Mouse (Mus musculus) midbrain, embryonic 14.5 days (tissue): ENCODE results near the gene Slc2a10. TPM values are rescaled to one million over a fixed set of nuclear protein-coding genes. Genes with fewer than 3 reads are reported as not detected.
"Not testable (repeated sequence)": the region's sequence is repeated elsewhere in the genome, so short reads cannot be mapped to it uniquely, and the experiment has no call there.

ENCODE experiments used
- ATAC-seq: fragments of 200-750 bp; cut with Nextera tagmentation; 2 replicates; pipeline ENCODE4 v1.8.0; 2017; ENCODE audit warnings: moderate number of reproducible peaks, moderate library complexity; ENCODE audit not compliant: low FRiP score, low TSS enrichment
- DNase-seq: peaks from one replicate; pipeline ENCODE4 v3.0.0-alpha.2; 2015
- H3K27ac ChIP-seq: fragments of 300-500 bp; sonication (generic); replicated peaks from 2 replicates; pipeline ENCODE4 v1.5.1; 2014; ENCODE audit warnings: mild to moderate bottlenecking, low read depth, low read length, moderate library complexity
- H3K27me3 ChIP-seq: fragments of 300-500 bp; sonication (generic); 2 replicates; pipeline ENCODE4 v1.6.1; 2014; ENCODE audit warnings: low read length, control low read depth, mixed read lengths; ENCODE audit not compliant: control insufficient read depth, insufficient read depth
- H3K36me3 ChIP-seq: fragments of 300-500 bp; sonication (generic); 2 replicates; pipeline ENCODE4 v1.6.1; 2014; ENCODE audit warnings: low read length, control low read depth; ENCODE audit not compliant: control insufficient read depth, insufficient read depth
- H3K4me1 ChIP-seq: fragments of 300-500 bp; sonication (generic); 2 replicates; pipeline ENCODE4 v1.6.1; 2014; ENCODE audit warnings: mild to moderate bottlenecking, antibody characterized with exemption, low read length, control low read depth; ENCODE audit not compliant: control insufficient read depth, insufficient read depth
- H3K4me2 ChIP-seq: fragments of 300-500 bp; sonication (generic); 2 replicates; pipeline ENCODE4 v1.6.1; 2014; ENCODE audit warnings: mild to moderate bottlenecking, low read length, moderate library complexity
- H3K4me3 ChIP-seq: fragments of 300-500 bp; sonication (generic); replicated peaks from 2 replicates; pipeline ENCODE4 v1.5.1; 2014; ENCODE audit warnings: low read depth, low read length
- H3K9ac ChIP-seq: fragments of 300-500 bp; sonication (generic); replicated peaks from 2 replicates; pipeline ENCODE4 v1.6.1; 2014; ENCODE audit warnings: mild to moderate bottlenecking, low read length, moderate library complexity
- H3K9me3 ChIP-seq: fragments of 300-500 bp; sonication (generic); 2 replicates; pipeline ENCODE4 v1.6.1; 2016; ENCODE audit warnings: low read length, control low read depth, mixed read lengths; ENCODE audit not compliant: control insufficient read depth
- WGBS: fragments of 180-500 bp; shearing (Covaris S2); extraction: QIAGEN DNeasy Blood & Tissue Kit; methylation state at CpG from one replicate; pipeline ENCODE4 v1.1.7; 2014; 5-methylcytosine and 5-hydroxymethylcytosine counted together
- polyA plus RNA-seq: library from polyadenylated mRNA; unstranded; fragments of >200 nt; fragmentation: Nextera tagmentation; extraction: Ambion mirVana; gene quantifications from 2 replicates; pipeline ENCODE4 v1.2.1, GENCODE M21; 2014

The Slc2a10 gene
- polyA plus RNA-seq, 1 experiment from 2014 or later = 1.8 TPM

GRCm38 (mm10) chr2:165543670-165544016 is 40.1 kb downstream of the Slc2a10 start:
- WGBS = 70% methylated on average over 10 of the region's 10 CpGs
- Histone ChIP-seq H3K4me3 (no peak overlapping the region), H3K9me3 (no peaks in the 10 kb centered on the region), H3K27me3 (no peaks in the 10 kb centered on the region), H3K4me1 (peaks cover 5% of the 10 kb centered on the region; the same call in 1 of the 2 replicates), H3K9ac (no peak overlapping the region), H3K27ac (peak overlapping the region; percentile 60), H3K4me2 (no peak overlapping the region), H3K36me3 (no peaks in the 10 kb centered on the region)
- ATAC-seq = no peak
- DNase-seq = no peak

DNA sequence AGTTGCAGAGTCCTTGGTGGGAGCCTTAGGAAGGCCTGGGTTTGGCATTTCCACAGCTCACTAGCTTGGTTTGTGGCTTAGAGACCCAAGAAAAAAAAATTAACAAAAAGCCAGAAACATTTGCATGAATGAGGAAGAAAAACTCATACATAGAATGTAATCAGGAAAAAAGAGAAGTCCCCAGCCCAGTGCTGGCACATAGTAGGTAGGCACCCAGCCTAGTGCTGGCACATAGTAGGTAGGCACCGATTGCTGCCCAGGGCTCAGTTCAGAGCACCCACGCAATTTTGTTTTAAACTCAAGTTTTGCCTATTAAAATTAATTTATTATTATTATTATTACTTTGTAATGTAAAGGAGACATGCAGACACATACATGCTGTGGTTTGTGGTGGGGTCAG is 42.1 kb downstream of the Slc2a10 start:
- 95% methylated on average over 2 of the region's 2 CpGs for WGBS
- H3K27me3 ChIP-seq = no peaks in the 10 kb centered on the region
- no peak overlapping the region for H3K4me2 ChIP-seq
- H3K27ac ChIP-seq = no peak overlapping the region
- no peak overlapping the region for H3K9ac ChIP-seq
- no peaks in the 10 kb centered on the region for H3K9me3 ChIP-seq
- no peaks in the 10 kb centered on the region for H3K36me3 ChIP-seq
- ATAC-seq (no peak), DNase-seq (no peak)
- peaks cover 5% of the 10 kb centered on the region; the same call in 1 of the 2 replicates for H3K4me1 ChIP-seq
- no peak overlapping the region for H3K4me3 ChIP-seq

- no peak for ATAC-seq
- 61% methylated on average over 8 of the region's 8 CpGs for WGBS
- Histone ChIP-seq H3K27me3 (no peaks in the 10 kb centered on the region), H3K4me2 (no peak overlapping the region), H3K36me3 (no peaks in the 10 kb centered on the region), H3K9ac (no peak overlapping the region), H3K4me3 (no peak overlapping the region), H3K4me1 (peaks cover 5% of the 10 kb centered on the region; the same call in 1 of the 2 replicates), H3K9me3 (no peaks in the 10 kb centered on the region), H3K27ac (no peak overlapping the region)
- DNase-seq = no peak
Observed at GRCm38 (mm10) chr2:165546341-165546740, 42.8 kb downstream of the Slc2a10 start.

DNA sequence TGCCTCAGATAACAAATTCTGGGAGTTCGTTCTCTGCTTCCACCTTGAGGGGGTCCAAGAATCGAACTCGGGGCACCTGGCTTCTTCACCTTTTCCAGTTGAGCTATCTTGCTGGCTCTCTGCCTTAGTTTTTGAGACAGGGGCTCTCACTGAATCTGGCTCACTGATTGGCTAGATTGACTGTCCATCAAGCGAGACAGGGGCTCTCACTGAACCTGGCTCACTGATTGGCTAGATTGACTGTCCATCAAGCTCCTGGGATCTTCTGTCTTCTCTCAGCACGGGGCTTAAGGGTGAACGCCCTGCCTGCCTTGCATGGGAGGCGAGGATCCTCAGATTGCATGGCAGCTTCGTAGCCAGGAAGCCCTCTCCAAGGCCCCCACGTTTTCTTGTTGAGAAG is 43.8 kb downstream of the Slc2a10 start:
- no peaks in the 10 kb centered on the region for H3K36me3 ChIP-seq
- 53% methylated on average over 9 of the region's 9 CpGs for WGBS
- peaks cover 5% of the 10 kb centered on the region; the same call in 1 of the 2 replicates for H3K4me1 ChIP-seq
- no peak overlapping the region for H3K27ac ChIP-seq
- H3K9ac ChIP-seq = no peak overlapping the region
- DNase-seq (peak; percentile 72), ATAC-seq (no peak)
- H3K4me2 ChIP-seq = no peak overlapping the region
- H3K27me3 ChIP-seq = no peaks in the 10 kb centered on the region
- no peaks in the 10 kb centered on the region for H3K9me3 ChIP-seq
- no peak overlapping the region for H3K4me3 ChIP-seq

- Histone ChIP-seq H3K27me3 (no peaks in the 10 kb centered on the region), H3K4me3 (no peak overlapping the region), H3K9me3 (no peaks in the 10 kb centered on the region), H3K4me2 (no peak overlapping the region), H3K9ac (no peak overlapping the region), H3K4me1 (no peaks in the 10 kb centered on the region; the same call in 1 of the 2 replicates), H3K27ac (no peak overlapping the region), H3K36me3 (no peaks in the 10 kb centered on the region)
- DNase-seq (peak; percentile 41), ATAC-seq (no peak)
- 36% methylated on average over 6 of the region's 6 CpGs for WGBS
Observed at GRCm38 (mm10) chr2:165548627-165549026, 45.0 kb downstream of the Slc2a10 start.

GRCm38 (mm10) chr2:165550410-165550809 is 46.8 kb downstream of the Slc2a10 start:
- not testable (repeated sequence) for H3K27me3 ChIP-seq, H3K36me3 ChIP-seq, ATAC-seq, DNase-seq, H3K9ac ChIP-seq, H3K27ac ChIP-seq, H3K4me1 ChIP-seq, H3K9me3 ChIP-seq, H3K4me2 ChIP-seq, H3K4me3 ChIP-seq
- WGBS = 79% methylated on average over 7 of the region's 7 CpGs

DNA sequence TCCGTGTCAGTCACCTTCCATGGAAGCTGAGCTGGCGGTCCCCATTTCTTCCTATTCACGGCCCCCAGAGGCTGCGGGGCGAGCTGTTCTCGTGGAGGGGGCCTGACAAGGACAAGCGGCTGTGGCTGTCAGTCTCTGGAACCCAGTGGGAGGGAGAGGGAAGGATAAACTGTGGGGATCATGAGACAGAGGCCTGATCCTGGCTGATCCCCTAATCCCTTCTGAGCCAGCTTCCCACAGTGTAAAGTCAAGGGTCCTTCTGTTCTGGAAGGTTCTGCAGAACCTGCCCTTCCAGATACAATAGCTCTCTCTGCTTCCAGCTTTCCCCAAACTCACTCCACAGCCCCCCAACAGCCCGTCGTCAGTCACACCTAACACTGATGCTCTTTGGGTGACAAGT is 50.5 kb downstream of the Slc2a10 start:
- DNase-seq (no peak), ATAC-seq (no peak)
- 33% methylated on average over 9 of the region's 9 CpGs for WGBS
- no peaks in the 10 kb centered on the region for H3K9me3 ChIP-seq
- no peak overlapping the region for H3K27ac ChIP-seq
- no peaks in the 10 kb centered on the region for H3K4me1 ChIP-seq
- H3K4me3 ChIP-seq = no peak overlapping the region
- no peak overlapping the region for H3K9ac ChIP-seq
- H3K4me2 ChIP-seq = no peak overlapping the region
- H3K36me3 ChIP-seq = no peaks in the 10 kb centered on the region
- H3K27me3 ChIP-seq = no peaks in the 10 kb centered on the region

DNA sequence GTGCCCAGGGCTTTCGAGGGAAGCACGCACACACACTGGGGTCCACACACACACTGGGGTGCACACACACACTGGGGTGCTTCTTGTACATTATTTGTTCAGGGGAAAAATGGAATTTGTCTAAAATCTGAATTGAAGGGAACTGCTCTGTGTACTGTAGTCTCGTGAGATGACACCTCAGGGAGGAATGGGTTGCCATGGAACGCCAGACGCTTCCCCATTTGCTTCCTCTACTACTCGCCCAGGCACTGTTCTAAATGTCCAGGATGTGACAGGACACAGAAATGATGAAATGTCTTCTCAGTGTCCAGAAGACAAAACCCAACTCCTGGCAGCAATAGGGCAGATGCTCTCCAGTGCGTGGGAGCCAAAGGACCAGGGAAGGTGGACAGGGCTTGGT is 53.7 kb downstream of the Slc2a10 start:
- DNase-seq (no peak), ATAC-seq (no peak)
- H3K9me3 ChIP-seq = no peaks in the 10 kb centered on the region
- no peaks in the 10 kb centered on the region for H3K4me1 ChIP-seq
- H3K27ac ChIP-seq = no peak overlapping the region
- no peak overlapping the region for H3K9ac ChIP-seq
- H3K4me2 ChIP-seq = no peak overlapping the region
- H3K4me3 ChIP-seq = no peak overlapping the region
- H3K36me3 ChIP-seq = no peaks in the 10 kb centered on the region
- 90% methylated on average over 7 of the region's 7 CpGs for WGBS
- H3K27me3 ChIP-seq = no peaks in the 10 kb centered on the region

GRCm38 (mm10) chr2:165558916-165559315 is 55.3 kb downstream of the Slc2a10 start:
- H3K27ac ChIP-seq = no peak overlapping the region
- H3K4me1 ChIP-seq = peaks cover 8% of the 10 kb centered on the region; the same call in 1 of the 2 replicates
- no peak overlapping the region for H3K4me2 ChIP-seq
- no peak for ATAC-seq
- H3K27me3 ChIP-seq = no peaks in the 10 kb centered on the region
- H3K36me3 ChIP-seq = no peaks in the 10 kb centered on the region
- DNase-seq = no peak
- H3K4me3 ChIP-seq = no peak overlapping the region
- H3K9me3 ChIP-seq = no peaks in the 10 kb centered on the region
- H3K9ac ChIP-seq = no peak overlapping the region
- WGBS = 52% methylated on average over 11 of the region's 11 CpGs
